Mouse (Mus musculus) CH12.LX (cell line): ENCODE measurements around the gene Smad1. TPM values are rescaled to one million over a fixed set of nuclear protein-coding genes. Genes with fewer than 3 reads are reported as not detected.

ENCODE experiments used
- DNase-seq: peaks from one replicate; pipeline ENCODE4 v3.0.0-alpha.2; 2013; ENCODE audit errors: extremely low read depth
- H3K27ac ChIP-seq: 2 replicates; pipeline ENCODE4 v1.5.1; 2012; ENCODE audit warnings: low read depth, mild to moderate bottlenecking, control low read depth, moderate library complexity; ENCODE audit not compliant: insufficient read depth
- H3K27me3 ChIP-seq: replicated peaks from 2 replicates; pipeline ENCODE3; 2012; ENCODE audit warnings: inconsistent platforms
- H3K36me3 ChIP-seq, 2 experiments: replicated peaks in 1 of 2; 2 replicates each; pipeline versions ENCODE3 to v1.6.1; 2012; ENCODE audit warnings: inconsistent platforms in 1 of 2, low read length in 1 of 2, mild to moderate bottlenecking in 1 of 2, mixed read lengths in 1 of 2, moderate library complexity in 1 of 2; ENCODE audit not compliant: control insufficient read depth in 1 of 2, insufficient read depth in 1 of 2
- H3K4me1 ChIP-seq, 2 experiments: 2 replicates each; pipeline ENCODE4 v1.6.1; 2012; ENCODE audit warnings: inconsistent platforms in 1 of 2, moderate library complexity in 1 of 2; ENCODE audit not compliant: insufficient read depth in 2 of 2, control insufficient read depth in 1 of 2
- H3K4me2 ChIP-seq: 2 replicates; pipeline ENCODE4 v1.6.1; 2012; ENCODE audit warnings: low read depth, mild to moderate bottlenecking, control low read depth; ENCODE audit not compliant: poor library complexity, insufficient read depth, severe bottlenecking
- H3K4me3 ChIP-seq, 3 experiments: fragments of 150-350 bp in 1 of 3; sonication (generic) in 1 of 3; replicated peaks in 1 of 3; 2 replicates each; pipeline versions ENCODE3 to v1.5.1; 2011 to 2012; ENCODE audit warnings: low read depth in 2 of 3, low read length in 2 of 3, mild to moderate bottlenecking in 2 of 3, moderate library complexity in 2 of 3, control low read depth in 1 of 3, improper control_type of control experiment in 1 of 3, inconsistent platforms in 1 of 3, mixed read lengths in 1 of 3; ENCODE audit not compliant: poor library complexity in 1 of 3
- H3K79me2 ChIP-seq: replicated peaks from 2 replicates; pipeline ENCODE4 v1.6.1; 2012; ENCODE audit warnings: mild to moderate bottlenecking, moderate library complexity; ENCODE audit not compliant: control insufficient read depth, poor library complexity, insufficient read depth, severe bottlenecking; ENCODE audit errors: extremely low read depth
- H3K9ac ChIP-seq: 2 replicates; pipeline ENCODE4 v1.6.1; 2012; ENCODE audit warnings: low read depth, mild to moderate bottlenecking, control low read depth, moderate library complexity; ENCODE audit not compliant: insufficient read depth
- H3K9me3 ChIP-seq: replicated peaks from 2 replicates; pipeline ENCODE3; 2012; ENCODE audit warnings: low read length, inconsistent platforms, mixed read lengths
- BHLHE40 ChIP-seq: IDR thresholded peaks from 2 replicates; pipeline ENCODE4 v1.6.1; 2011; ENCODE audit warnings: mild to moderate bottlenecking, low read depth, low read length, improper control_type of control experiment
- CHD2 ChIP-seq: IDR thresholded peaks from 2 replicates; pipeline ENCODE4 v1.6.1; 2011; ENCODE audit warnings: low read length, improper control_type of control experiment
- E2F4 ChIP-seq: IDR thresholded peaks from 2 replicates; pipeline ENCODE4 v1.6.1; 2011; ENCODE audit warnings: low read depth, low read length, improper control_type of control experiment; ENCODE audit not compliant: insufficient replicate concordance
- ETS1 ChIP-seq: conservative IDR thresholded peaks from 2 replicates; pipeline ENCODE4 v1.6.1; 2012; ENCODE audit warnings: low read depth, mild to moderate bottlenecking, inconsistent platforms, low read length, improper control_type of control experiment, moderate library complexity
- GABPA ChIP-seq: IDR thresholded peaks from 2 replicates; pipeline ENCODE4 v1.6.1; 2012; ENCODE audit warnings: low read depth, low read length, improper control_type of control experiment, inconsistent platforms; ENCODE audit not compliant: insufficient replicate concordance
- JUND ChIP-seq: conservative IDR thresholded peaks from 2 replicates; pipeline ENCODE4 v1.6.1; 2011; ENCODE audit warnings: low read depth, low read length, improper control_type of control experiment
- MAFK ChIP-seq: IDR thresholded peaks from 2 replicates; pipeline ENCODE4 v1.6.1; 2011; ENCODE audit warnings: low read length, improper control_type of control experiment; ENCODE audit not compliant: insufficient replicate concordance
- MAX ChIP-seq: IDR thresholded peaks from 2 replicates; pipeline ENCODE4 v1.6.1; 2011; ENCODE audit warnings: low read length, improper control_type of control experiment
- MEF2A ChIP-seq: IDR thresholded peaks from 2 replicates; pipeline ENCODE4 v1.6.1; 2014; ENCODE audit warnings: low read depth, mild to moderate bottlenecking, inconsistent platforms, low read length, improper control_type of control experiment, borderline replicate concordance
- RAD21 ChIP-seq: IDR thresholded peaks from 2 replicates; pipeline ENCODE4 v1.6.1; 2011; ENCODE audit warnings: low read depth, mild to moderate bottlenecking, low read length, improper control_type of control experiment, moderate library complexity
- RCOR1 ChIP-seq: conservative IDR thresholded peaks from 2 replicates; pipeline ENCODE4 v1.6.1; 2012; ENCODE audit warnings: low read depth, mild to moderate bottlenecking, inconsistent platforms, low read length, improper control_type of control experiment
- SIN3A ChIP-seq: IDR thresholded peaks from 2 replicates; pipeline ENCODE4 v1.6.1; 2012; ENCODE audit warnings: low read length, improper control_type of control experiment, inconsistent platforms
- TBP ChIP-seq: conservative IDR thresholded peaks from 2 replicates; pipeline ENCODE4 v1.6.1; 2011; ENCODE audit warnings: low read depth, low read length, improper control_type of control experiment
- UBTF ChIP-seq: IDR thresholded peaks from 2 replicates; pipeline ENCODE4 v1.6.1; 2012; ENCODE audit warnings: low read depth, mild to moderate bottlenecking, inconsistent platforms, low read length, improper control_type of control experiment, moderate library complexity
- USF1 ChIP-seq: IDR thresholded peaks from 2 replicates; pipeline ENCODE4 v1.6.1; 2014; ENCODE audit warnings: low read depth, mild to moderate bottlenecking, inconsistent platforms, low read length, improper control_type of control experiment
- ZC3H11A ChIP-seq: IDR thresholded peaks from 2 replicates; pipeline ENCODE4 v1.6.1; 2012; ENCODE audit warnings: low read depth, mild to moderate bottlenecking, inconsistent platforms, low read length, improper control_type of control experiment
- ZNF384 ChIP-seq: IDR thresholded peaks from 2 replicates; pipeline ENCODE4 v1.6.1; 2012; ENCODE audit warnings: low read depth, low read length, improper control_type of control experiment, inconsistent platforms
- dilution Hi-C: fragments of 300-500 bp; cut with MboI; formaldehyde crosslinking; loops from 2 replicates; pipeline ENCODE4 v1.14.3; 2020; ENCODE audit warnings: low sequenced_read_pairs; ENCODE audit not compliant: extremely low pct_unique_long_range_greater_than_20kb, extremely low pct_ligation_motif_present
- in situ Hi-C: fragments of 300-500 bp; cut with MboI; formaldehyde crosslinking; loops from 3 replicates; pipeline ENCODE4 v1.14.3; 2019; ENCODE audit warnings: low sequenced_read_pairs, low pct_ligation_motif_present, low pct_unique_long_range_greater_than_20kb, mixed read lengths
- polyA plus RNA-seq: library from polyadenylated mRNA; unstranded; fragments of >175 nt; gene quantifications from 2 replicates; pipeline ENCODE4 v1.2.1, GENCODE M21; 2012; ENCODE audit warnings: low read depth; ENCODE audit not compliant: insufficient read length
- total RNA-seq, 2 experiments: library from RNA; depleted of rRNA; stranded (reverse); fragments of 300-350 nt in 1 of 2; fragments of >200 nt in 1 of 2; gene quantifications; 2 replicates each; pipeline ENCODE4 v1.2.3; 2012 to 2014

Gene Smad1
- total and polyA plus RNA-seq, 3 experiments, result not detected

- dilution Hi-C loops, result no loop called here
- Histone ChIP-seq H3K4me1 (peaks cover 0 to 5% of the 10 kb centered on the region in 2 experiments; a peak in 1 of 4 replicates), H3K9ac (no peak overlapping the region), H3K9me3 (no peaks in the 10 kb centered on the region), H3K79me2 (no peaks in the 10 kb centered on the region), H3K4me3 (peak overlapping the region in 1 of 3 experiments; percentile 32), H3K27me3 (no peaks in the 10 kb centered on the region), H3K4me2 (peak overlapping the region; percentile 81), H3K36me3 (no peaks in the 10 kb centered on the region), H3K27ac (no peak overlapping the region)
- TF ChIP-seq ZNF384 (no peak), BHLHE40 (0 out of 2 replicates have a peak, but pooled peaks have one; percentile 9), MEF2A (no peak), ZC3H11A (no peak), E2F4 (no peak), TBP (no peak), RAD21 (no peak), MAFK (no peak), JUND (no peak), SIN3A (0 out of 2 replicates have a peak, but pooled peaks have one; percentile 37)
- in situ Hi-C loops, result no loop called here
- peak; percentile 15 for DNase-seq
These were observed 6.7 kb downstream of the Smad1 start for GRCm38 (mm10) chr8:79392649-79393048.

- TF ChIP-seq MAFK (no peak), UBTF (no peak), USF1 (no peak), CHD2 (no peak), TBP (no peak), RCOR1 (no peak), MAX (no peak), ETS1 (no peak), GABPA (no peak)
- in situ Hi-C loops (no loop called here), dilution Hi-C loops (no loop called here)
- H3K27ac ChIP-seq, result no peak overlapping the region
- no peak overlapping the region for H3K4me2 ChIP-seq
- no peaks in the 10 kb centered on the region for H3K27me3 ChIP-seq
- peaks cover 0 to 5% of the 10 kb centered on the region in 2 experiments; a peak in 1 of 4 replicates for H3K4me1 ChIP-seq
- DNase-seq, result no peak
- no peaks in the 10 kb centered on the region for H3K9me3 ChIP-seq
- no peak overlapping the region for H3K4me3 ChIP-seq
- H3K36me3 ChIP-seq, result no peaks in the 10 kb centered on the region
- no peaks in the 10 kb centered on the region for H3K79me2 ChIP-seq
- no peak overlapping the region for H3K9ac ChIP-seq
These were observed 7.9 kb downstream of the Smad1 start for GRCm38 (mm10) chr8:79391454-79391853.
